Mouse (Mus musculus) Patski (cell line): ENCODE measurements around the gene Rxrb. TPM values are rescaled to one million over a fixed set of nuclear protein-coding genes. Genes with fewer than 3 reads are reported as not detected.
A peak's percentile ranks its signal among the peaks of the same experiment; 100 is the strongest.

Source experiments
- ATAC-seq: fragments of 100-300 bp; one replicate; pipeline ENCODE4 v1.8.0; 2021
- CTCF ChIA-PET: fragments of 350-600 bp; sonication (Branson Sonifier 250); formaldehyde crosslinking; loops from one replicate; lab custom pipeline; 2022; ENCODE audit warnings: inconsistent platforms; lab: Charles Lee
- POLR2A ChIA-PET: fragments of 350-600 bp; sonication (Branson Sonifier 250); formaldehyde crosslinking; loops from one replicate; lab custom pipeline; 2022; ENCODE audit warnings: antibody characterized with exemption, inconsistent platforms; lab: Charles Lee
- DNase-seq: peaks from one replicate; pipeline ENCODE4 v3.0.0-alpha.2; 2011; ENCODE audit warnings: low read depth, low spot score
- H3K27me3 ChIP-seq: fragments of 371-371 bp; one replicate; pipeline ENCODE4 v1.5.1; 2021
- CTCF ChIP-seq: fragments of 100-300 bp; IDR thresholded peaks from one replicate; pipeline ENCODE4 v1.5.1; 2021
- in situ Hi-C: fragments of 300-500 bp; cut with MboI; formaldehyde crosslinking; loops from 3 replicates; pipeline ENCODE4 v1.11.1; 2018; ENCODE audit warnings: low pct_unique_long_range_greater_than_20kb, mixed read lengths
- polyA plus RNA-seq: library from polyadenylated mRNA; unstranded; gene quantifications from one replicate; pipeline ENCODE4 v1.2.3, GENCODE M21; 2021

Rxrb gene
- polyA plus RNA-seq, 1 experiment from 2014 or later, result 57.1 TPM

DNA sequence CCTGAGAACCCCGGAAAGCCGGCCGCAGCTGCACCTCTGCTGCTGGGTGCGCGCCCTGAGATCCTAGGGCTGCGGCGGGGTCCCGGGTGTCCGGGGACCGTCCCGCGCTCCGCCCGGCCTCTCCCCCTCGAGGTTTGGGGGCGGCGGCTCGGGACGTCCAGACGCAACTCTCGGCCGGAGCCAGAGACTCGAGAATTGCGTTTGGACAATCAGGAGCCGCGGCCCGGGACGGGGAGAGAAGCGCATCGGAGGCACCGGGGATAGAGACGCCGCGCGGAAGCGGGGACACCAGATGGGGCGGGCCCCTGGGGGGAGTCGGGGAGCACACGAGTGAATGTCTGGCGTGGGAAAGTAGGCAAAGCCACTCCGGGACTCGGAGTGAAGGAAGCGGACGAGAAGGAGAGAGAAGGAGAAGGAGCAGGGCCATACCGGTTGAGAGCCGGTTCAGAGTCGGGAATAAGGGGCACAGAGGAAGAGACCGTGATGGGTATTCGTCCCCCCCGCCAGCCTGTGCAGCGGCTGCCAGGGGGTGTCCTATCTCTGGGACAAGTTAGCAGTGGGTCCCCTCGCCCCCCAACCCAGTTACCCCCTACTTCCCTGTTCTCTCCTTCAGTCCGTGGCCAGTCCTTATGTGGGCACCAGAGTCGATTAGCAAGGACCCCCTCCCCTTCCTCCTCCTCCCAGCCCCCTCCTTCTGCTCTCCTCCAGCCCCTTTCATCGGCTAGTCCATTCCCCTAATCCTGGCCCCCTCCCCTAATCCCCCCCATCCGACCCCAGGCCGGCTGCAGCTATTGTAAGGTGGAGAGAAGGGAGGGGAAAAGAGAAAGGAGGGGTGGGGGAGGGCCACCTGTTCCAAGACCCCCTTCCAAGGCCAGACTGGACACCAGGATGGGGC, 6.5 kb upstream of the Rxrb start:
- no peaks in the 10 kb centered on the region for H3K27me3 ChIP-seq
- ATAC-seq (peak; percentile 13), DNase-seq (no peak)
- in situ Hi-C loops, result no loop called here
- ChIA-PET CTCF (no interaction called here), POLR2A (no interaction called here)
- TF ChIP-seq CTCF, result no peak

DNA sequence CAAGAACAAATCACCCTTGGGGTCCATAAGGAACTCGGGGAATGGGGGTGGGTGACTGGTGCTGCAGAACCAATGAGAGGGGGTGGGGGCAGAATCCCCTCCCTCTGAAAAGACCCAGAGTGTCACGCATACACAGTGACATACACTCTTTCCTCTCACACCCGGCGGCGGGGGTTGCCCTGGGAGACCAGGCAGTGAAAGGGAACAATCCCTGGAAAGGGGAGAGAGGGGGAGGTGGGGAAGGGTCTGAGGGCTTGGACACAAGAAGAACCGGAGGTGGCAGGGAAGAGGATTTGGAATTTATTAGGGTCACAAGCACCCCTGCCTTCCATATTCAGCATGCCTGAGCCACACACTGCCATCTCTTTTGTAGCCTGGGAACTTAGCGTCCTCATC, 5.9 kb upstream of the Rxrb start:
- DNase-seq (no peak), ATAC-seq (no peak)
- TF ChIP-seq CTCF, result no peak
- CTCF ChIA-PET, result no interaction called here
- POLR2A ChIA-PET, result no interaction called here
- H3K27me3 ChIP-seq, result no peaks in the 10 kb centered on the region
- in situ Hi-C loops, result no loop called here

DNA sequence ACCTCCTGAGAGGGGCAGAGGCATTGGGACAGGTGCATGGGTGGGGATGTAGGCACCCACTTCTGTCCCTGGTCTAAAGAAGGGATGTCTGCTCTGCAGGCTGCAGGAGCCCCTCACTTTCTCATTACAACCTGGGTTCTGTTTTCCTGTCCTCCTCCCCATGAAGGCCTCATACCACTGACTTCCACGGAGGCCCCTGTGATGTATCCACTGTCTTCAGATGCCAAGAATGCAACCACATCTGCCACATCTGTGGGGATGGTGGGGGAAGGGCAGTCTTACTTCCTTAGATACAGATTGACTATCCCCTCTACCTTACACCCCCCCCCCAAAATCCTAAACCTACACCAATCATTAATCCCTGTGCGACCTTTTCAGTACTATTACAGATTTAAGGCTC, 5.4 kb upstream of the Rxrb start:
- no peaks in the 10 kb centered on the region for H3K27me3 ChIP-seq
- TF ChIP-seq CTCF, result no peak
- ChIA-PET CTCF (no interaction called here), POLR2A (no interaction called here)
- in situ Hi-C loops, result no loop called here
- DNase-seq (no peak), ATAC-seq (no peak)

DNA sequence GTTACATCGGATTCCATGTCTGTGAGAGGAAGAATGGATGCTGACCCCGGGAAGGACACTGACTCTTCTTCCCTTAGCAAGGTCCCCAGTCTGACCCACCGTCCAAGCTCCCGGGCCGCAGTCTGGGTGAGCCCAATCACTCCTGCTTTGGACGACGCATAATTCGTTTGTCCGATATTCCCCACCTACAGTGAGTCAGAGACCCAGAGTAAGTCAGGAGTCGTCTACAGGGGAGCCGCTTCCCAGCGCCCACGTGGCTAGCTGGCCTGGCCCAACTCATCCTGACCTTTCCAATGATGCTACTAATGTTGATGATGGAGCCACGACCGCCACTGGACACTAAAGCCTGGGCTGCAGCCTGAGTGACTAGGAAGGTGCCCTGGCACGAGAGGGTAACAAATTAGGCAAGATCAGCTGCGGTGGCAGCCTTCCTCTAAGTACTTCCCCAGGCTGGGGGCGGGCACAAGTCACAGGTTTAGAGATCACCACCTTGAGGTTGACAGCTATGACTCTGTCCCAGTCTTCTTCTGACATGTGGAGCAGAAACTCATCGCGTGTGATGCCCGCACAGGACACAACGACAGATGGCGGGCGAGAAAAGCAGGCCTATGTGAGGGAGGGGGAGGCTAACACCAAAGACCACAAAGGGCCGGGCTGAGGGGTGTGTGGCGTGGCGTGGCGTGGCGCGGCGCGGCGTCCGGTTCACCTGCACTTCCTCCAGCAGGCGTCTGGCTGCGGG, 4.5 kb upstream of the Rxrb start:
- in situ Hi-C loops, result no loop called here
- no peak for TF ChIP-seq CTCF

DNA sequence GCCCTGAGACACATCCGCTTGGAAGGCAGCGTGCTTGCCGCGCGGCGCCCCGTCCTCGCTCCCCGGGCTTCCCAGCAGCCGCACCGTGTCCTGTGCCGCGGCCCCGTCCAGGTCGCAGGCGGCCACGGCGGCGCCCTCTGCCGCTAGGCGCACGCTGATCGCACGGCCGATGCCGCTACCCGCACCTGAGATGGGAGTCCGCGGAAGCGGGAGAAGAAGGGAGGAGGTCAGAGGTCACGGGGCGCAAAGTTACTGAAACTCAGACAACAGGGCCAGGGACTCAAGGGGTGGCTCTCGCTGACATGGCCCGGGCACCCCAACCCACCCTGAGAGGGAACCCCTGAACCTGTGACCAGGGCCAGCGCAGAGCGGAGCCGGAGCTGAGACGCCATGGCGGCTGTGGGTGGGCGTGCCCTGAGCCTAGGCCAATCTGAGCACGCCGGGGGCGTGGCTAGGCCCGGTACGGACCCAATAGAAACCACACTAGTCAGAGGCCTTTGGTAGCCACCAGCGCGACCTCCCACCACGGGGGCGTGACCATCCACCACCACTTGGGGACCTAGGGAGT, 3.9 kb upstream of the Rxrb start, which contains the start of gene H2-Ke6:
Gene H2-Ke6, minus strand, starts transcription at position 405 of the 568 bp plus-strand sequence.
- DNase-seq, result no peak
- CTCF ChIA-PET, result no interaction called here
- ATAC-seq, result peak; percentile 55
- POLR2A ChIA-PET, result no interaction called here
- no peaks in the 10 kb centered on the region for H3K27me3 ChIP-seq
- TF ChIP-seq CTCF, result no peak
- in situ Hi-C loops, result no loop called here

More for the DNA sequence above, 4.5 kb upstream of the Rxrb start:
- ATAC-seq, result no peak
- POLR2A ChIA-PET, result no interaction called here
- no peaks in the 10 kb centered on the region for H3K27me3 ChIP-seq
- CTCF ChIA-PET, result no interaction called here
- no peak for DNase-seq

DNA sequence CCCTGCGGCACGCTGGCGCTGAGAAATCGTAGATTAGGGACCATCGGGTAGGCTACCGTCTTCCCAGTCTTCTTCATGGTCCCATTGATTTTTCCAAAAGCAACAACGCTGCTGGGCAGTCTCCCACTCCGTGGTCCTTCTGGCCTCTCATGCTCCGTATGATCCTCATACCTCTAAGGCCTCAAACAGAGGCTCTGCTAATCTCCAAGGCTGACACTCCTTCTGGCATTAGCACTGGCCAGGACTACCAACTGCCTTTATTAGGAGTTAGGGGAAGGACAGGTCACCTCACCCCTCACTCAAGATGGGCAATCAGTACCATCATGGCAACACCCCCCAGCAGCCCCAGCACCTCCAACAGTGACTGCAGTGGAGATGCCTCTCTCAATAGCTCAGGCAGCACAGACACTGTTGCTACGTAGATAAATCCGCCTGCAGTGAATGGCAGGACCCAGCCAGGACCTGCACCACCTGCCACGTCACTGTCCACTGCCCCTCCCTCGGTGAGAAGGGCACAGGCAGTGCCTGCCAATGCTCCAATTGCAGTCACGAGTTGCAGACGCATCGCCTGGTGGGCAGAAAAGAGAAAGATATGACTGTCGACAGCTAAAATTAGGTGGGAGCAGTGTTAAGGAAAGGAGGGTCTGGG, 3.0 kb upstream of the Rxrb start:
- no peak for TF ChIP-seq CTCF
- no peak for DNase-seq
- ChIA-PET POLR2A (no interaction called here), CTCF (no interaction called here)
- in situ Hi-C loops, result no loop called here
- no peak for ATAC-seq
- no peaks in the 10 kb centered on the region for H3K27me3 ChIP-seq

DNA sequence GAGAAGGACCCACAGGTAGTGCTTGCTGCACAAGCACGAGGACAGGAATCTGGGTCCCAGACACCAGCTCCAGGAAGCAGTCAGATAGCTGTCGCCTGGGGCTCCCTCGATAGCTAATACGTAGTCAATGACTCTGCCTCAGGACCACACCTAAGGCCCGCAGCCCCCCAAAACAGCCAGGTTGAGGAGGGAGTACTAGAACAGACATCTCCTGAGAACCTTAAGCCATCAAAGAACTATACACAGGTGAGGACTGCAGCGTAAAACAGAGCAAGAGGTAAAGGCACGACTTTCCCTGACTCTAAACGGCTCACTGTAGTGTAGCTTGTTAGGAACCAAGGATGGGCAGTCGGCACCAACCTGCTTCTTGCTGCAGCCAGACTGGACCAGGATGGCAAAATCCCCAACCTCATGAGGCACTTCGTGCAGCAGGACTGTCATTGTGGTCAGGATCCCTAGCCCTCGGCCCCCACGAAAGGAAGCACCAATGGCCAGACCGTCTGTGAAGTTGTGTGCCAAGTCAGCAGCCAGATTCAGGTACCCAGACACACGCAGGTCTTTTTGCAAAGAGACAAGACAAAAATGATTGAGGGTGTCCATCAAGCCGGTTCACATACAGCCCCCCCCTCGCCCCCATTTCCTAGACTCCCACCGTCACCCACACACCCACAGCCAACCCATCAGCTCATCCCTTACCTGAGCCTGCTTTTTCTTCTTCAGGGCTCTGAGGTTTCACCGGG, 2.3 kb upstream of the Rxrb start:
- no peak for ATAC-seq
- ChIA-PET POLR2A (no interaction called here), CTCF (no interaction called here)
- no peak for TF ChIP-seq CTCF
- in situ Hi-C loops, result no loop called here
- no peak for DNase-seq
- H3K27me3 ChIP-seq, result no peaks in the 10 kb centered on the region

DNA sequence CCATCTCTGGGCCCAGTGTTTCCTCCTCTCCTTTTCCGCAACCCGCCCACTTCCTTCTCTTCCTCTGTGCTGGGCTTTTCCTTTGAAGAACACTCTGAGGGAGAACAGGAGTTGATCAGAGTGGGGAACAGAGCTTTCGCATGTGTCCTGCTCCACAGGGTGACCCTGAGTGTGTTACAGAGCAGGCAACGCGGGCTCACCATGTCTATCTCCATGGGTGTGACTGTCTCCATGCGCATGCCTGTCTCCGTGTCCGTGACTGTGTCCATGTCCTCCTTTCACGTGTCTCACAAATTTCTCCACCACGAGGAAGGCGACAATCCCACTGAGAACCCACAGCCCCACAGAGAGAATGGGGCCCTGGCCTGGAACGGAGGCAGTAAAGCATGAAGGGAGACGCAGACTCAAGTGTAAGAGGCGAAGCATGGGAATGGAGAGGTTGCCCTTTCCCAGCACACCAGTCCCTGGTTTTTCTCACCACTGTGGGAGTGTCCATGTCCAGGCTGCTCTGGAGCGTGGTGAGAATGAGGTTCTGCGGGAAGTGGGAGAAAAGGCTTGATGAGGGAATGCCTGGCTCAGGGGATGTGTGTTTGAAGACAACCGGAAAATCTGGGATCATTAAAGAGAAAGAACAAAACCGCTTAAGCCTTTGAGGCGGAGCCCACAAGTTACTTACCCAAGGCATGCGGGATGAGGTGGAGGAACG, 1.6 kb upstream of the Rxrb start:
- in situ Hi-C loops, result no loop called here
- POLR2A ChIA-PET, result no interaction called here
- CTCF ChIA-PET, result no interaction called here
- DNase-seq, result no peak
- no peaks in the 10 kb centered on the region for H3K27me3 ChIP-seq
- no peak for ATAC-seq
- TF ChIP-seq CTCF, result no peak

DNA sequence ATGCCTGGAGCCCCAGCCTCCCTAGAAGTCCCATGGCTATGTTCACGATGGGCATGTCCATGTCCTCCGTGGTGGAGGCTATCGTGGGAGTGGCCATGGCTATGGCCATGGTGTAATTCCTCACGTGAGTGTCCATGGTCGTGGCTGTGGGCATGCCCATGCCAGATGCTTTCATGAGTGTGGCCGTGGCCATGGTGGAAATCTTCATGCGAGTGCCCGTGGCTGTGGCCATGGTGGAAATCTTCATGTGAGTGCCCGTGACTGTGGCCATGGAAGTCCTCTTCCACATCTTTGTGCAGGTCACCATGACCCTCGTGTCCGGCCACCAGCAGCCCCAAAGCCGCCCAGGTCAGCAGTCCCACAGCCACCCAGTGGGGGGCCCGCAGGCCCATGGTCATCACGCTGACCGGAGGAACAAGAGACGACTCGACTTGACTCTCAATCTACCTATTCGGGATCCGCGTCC, 718 bp upstream of the Rxrb start:
- no peaks in the 10 kb centered on the region for H3K27me3 ChIP-seq
- ChIA-PET CTCF (interaction anchor here (1.1 kb wide), 1 partner anchor 8 kb away, joined by 3 read pairs; no protein-coding TSS in a partner anchor), POLR2A (no interaction called here)
- DNase-seq (no peak), ATAC-seq (peak; percentile 3)
- no peak for TF ChIP-seq CTCF
- in situ Hi-C loops, result no loop called here
